Mouse (Mus musculus) leukemia stem cell, adult 10-12 weeks (primary cell): ENCODE data around the gene Vbp1. TPM values are rescaled to one million over a fixed set of nuclear protein-coding genes. Genes with fewer than 3 reads are reported as not detected.

Experiments used
- polyA plus RNA-seq: library from polyadenylated mRNA; stranded (reverse); fragments of >175 nt; gene quantifications from 2 replicates; pipeline ENCODE4 v1.2.3, GENCODE M21; 2012; ENCODE audit warnings: low replicate concordance

Vbp1 gene
- polyA plus RNA-seq = 0.90 and 0.96 TPM in 2 replicates

GRCm38 (mm10) chrX:75514179-75514972 is at the start of gene Vbp1:
TSS of gene Vbp1 (plus strand) at chrX:75514299.

GRCm38 (mm10) chrX:75577582-75578324 is 63.7 kb downstream of the Vbp1 start, which contains the start of gene Rab39b:
TSS of gene Rab39b (minus strand) at chrX:75578231.

Other genes starting within 250 kb of the Vbp1 start
- gene Fundc2, start 131.9 kb upstream of the Vbp1 start, polyA plus RNA-seq = 0.17 and 3.4 TPM in 2 replicates
- gene F8, start 131.7 kb upstream of the Vbp1 start, polyA plus RNA-seq = 0.05 TPM in 1 of 2 replicates, not detected in the other
- gene Cmc4, start 97.7 kb upstream of the Vbp1 start, polyA plus RNA-seq = 3.5 and 6.8 TPM in 2 replicates
- gene Mtcp1, start 97.7 kb upstream of the Vbp1 start, polyA plus RNA-seq = 0.75 TPM in 1 of 2 replicates, not detected in the other
- 0.08 and 5.1 TPM in 2 replicates for gene Brcc3, start 97.7 kb upstream of the Vbp1 start, polyA plus RNA-seq
- 0.07 TPM in 1 of 2 replicates, not detected in the other for gene Rab39b, start 63.9 kb downstream of the Vbp1 start, polyA plus RNA-seq